Mouse (Mus musculus): ENCODE measurements at regions not wholly inside any gene's neighbourhood (a gene's known extent, or its start where the extent isn't known, plus 50 kb on each side); places are given as distances from the start of the nearest gene placed in this dataset.

DNA sequence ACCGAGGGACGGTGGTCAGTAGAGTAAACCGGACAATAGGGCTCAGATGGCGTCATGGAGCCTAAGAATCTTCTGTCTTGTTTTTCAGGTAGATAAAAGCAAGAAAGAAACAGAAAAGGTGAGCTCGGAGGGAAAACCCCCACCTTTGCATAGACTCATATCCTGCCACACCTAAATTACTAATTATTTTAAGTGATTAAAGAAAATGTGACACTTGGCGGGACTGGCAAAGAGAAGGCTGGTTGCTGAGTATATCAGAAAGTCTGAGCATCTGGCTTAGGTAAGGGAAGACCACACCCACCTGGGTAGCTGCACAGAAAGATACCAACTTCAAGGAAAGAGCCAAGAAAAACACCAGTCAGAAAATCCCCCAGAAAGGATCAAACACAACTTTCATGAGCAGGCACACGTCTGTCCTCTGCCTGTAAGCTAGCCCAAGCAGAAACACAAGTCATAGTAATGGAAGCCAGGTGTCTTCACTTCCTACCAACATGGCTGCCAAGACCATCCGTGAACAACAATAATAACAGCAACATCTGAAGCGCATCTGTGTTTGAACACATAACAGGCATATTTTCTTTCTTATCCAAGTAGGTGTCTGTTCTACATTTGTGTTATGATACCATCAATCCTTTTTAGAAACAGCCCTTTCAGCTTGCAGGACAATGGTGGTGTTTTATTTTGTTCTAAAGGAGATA is 198.3 kb upstream of the Jarid2 start:
- DNase-seq (no peak), ATAC-seq (no peak)
- Histone ChIP-seq H3K9me3 (ENCODE audit: low read length) (no peaks in the 10 kb centered on the region), H3K4me3 (ENCODE audit: low read depth, low read length) (no peak overlapping the region), H3K4me1 (ENCODE audit: insufficient read depth) (no peaks in the 10 kb centered on the region), H3K36me3 (replicated peaks; ENCODE audit: insufficient read depth, low read length) (no peaks in the 10 kb centered on the region), H3K27me3 (ENCODE audit: insufficient read depth, low read length) (no peaks in the 10 kb centered on the region), H3K9ac (replicated peaks) (no peak overlapping the region), H3K27ac (ENCODE audit: low read depth) (no peak overlapping the region), H3K4me2 (ENCODE audit: low read depth, low read length) (no peak overlapping the region)
- no peak for TF ChIP-seq EP300 (IDR thresholded peaks at IDR 0.05; ENCODE audit: low read depth)
- no peak for TF ChIP-seq CTCF (IDR thresholded peaks at IDR 0.05; ENCODE audit: low read depth)
- 83% methylated on average over 9 of the region's 9 CpGs for WGBS (ENCODE audit: insufficient replicate concordance)

DNA sequence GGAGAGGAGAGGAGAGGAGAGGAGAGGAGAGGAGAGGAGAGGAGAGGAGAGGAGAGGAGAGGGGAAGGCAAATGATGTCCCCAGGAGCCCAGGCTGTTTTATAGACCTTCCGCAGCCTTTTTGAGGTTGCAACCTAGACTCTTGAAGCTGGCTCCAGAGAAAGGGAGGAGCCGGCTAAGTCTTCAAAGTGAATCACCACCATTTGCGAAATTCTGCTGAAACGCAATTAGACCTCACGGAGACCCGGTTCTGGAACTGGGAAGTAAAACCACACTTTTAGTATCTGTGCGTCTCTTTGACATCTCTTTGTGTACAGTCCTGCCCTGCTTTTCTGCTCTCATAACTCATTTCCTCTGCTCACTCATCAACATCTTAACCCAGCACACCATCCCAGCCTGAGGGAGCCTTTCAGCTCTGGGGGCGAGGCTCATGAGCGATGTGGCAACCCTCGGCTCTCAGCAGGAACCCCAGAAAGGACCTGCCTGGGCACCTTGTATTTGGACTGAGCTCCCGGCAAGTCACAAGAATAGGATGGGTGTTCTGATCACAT is 196.6 kb upstream of the Jarid2 start:
- 59% methylated on average over 11 of the region's 11 CpGs for WGBS (ENCODE audit: insufficient replicate concordance)
- Histone ChIP-seq H3K4me3 (ENCODE audit: low read depth, low read length) (no peak overlapping the region), H3K4me2 (ENCODE audit: low read depth, low read length) (peak overlapping the region; percentile 4; the same call in 1 of the 2 replicates), H3K27ac (ENCODE audit: low read depth) (no peak overlapping the region), H3K36me3 (replicated peaks; ENCODE audit: insufficient read depth, low read length) (no peaks in the 10 kb centered on the region), H3K27me3 (ENCODE audit: insufficient read depth, low read length) (no peaks in the 10 kb centered on the region), H3K9ac (replicated peaks) (no peak overlapping the region), H3K4me1 (ENCODE audit: insufficient read depth) (no peaks in the 10 kb centered on the region), H3K9me3 (ENCODE audit: low read length) (no peaks in the 10 kb centered on the region)
- no peak for TF ChIP-seq EP300 (IDR thresholded peaks at IDR 0.05; ENCODE audit: low read depth)
- no peak for TF ChIP-seq CTCF (IDR thresholded peaks at IDR 0.05; ENCODE audit: low read depth)
- no peak for ATAC-seq
- DNase-seq, result peak; percentile 20

- Histone ChIP-seq H3K36me3 (replicated peaks; ENCODE audit: insufficient read depth, low read length) (no peaks in the 10 kb centered on the region), H3K4me3 (ENCODE audit: low read depth, low read length) (no peak overlapping the region), H3K9me3 (ENCODE audit: low read length) (no peaks in the 10 kb centered on the region), H3K27me3 (ENCODE audit: insufficient read depth, low read length) (no peaks in the 10 kb centered on the region), H3K4me1 (ENCODE audit: insufficient read depth) (no peaks in the 10 kb centered on the region), H3K4me2 (ENCODE audit: low read depth, low read length) (no peak overlapping the region), H3K27ac (ENCODE audit: low read depth) (no peak overlapping the region), H3K9ac (replicated peaks) (no peak overlapping the region)
- DNase-seq, result no peak
- TF ChIP-seq EP300 (IDR thresholded peaks at IDR 0.05; ENCODE audit: low read depth), result no peak
- no peak for TF ChIP-seq CTCF (IDR thresholded peaks at IDR 0.05; ENCODE audit: low read depth)
- ATAC-seq, result no peak
- WGBS (ENCODE audit: insufficient replicate concordance), result 78% methylated on average over 6 of the region's 6 CpGs
Observed at GRCm38 (mm10) chr13:44534575-44535080, 194.6 kb upstream of the Jarid2 start.

GRCm38 (mm10) chr13:44535441-44535840 is 193.8 kb upstream of the Jarid2 start:
- Histone ChIP-seq H3K4me3 (ENCODE audit: low read depth, low read length) (no peak overlapping the region), H3K36me3 (replicated peaks; ENCODE audit: insufficient read depth, low read length) (no peaks in the 10 kb centered on the region), H3K9me3 (ENCODE audit: low read length) (no peaks in the 10 kb centered on the region), H3K27me3 (ENCODE audit: insufficient read depth, low read length) (no peaks in the 10 kb centered on the region), H3K4me1 (ENCODE audit: insufficient read depth) (no peaks in the 10 kb centered on the region), H3K27ac (ENCODE audit: low read depth) (no peak overlapping the region), H3K9ac (replicated peaks) (no peak overlapping the region), H3K4me2 (ENCODE audit: low read depth, low read length) (no peak overlapping the region; the same call in 1 of the 2 replicates)
- TF ChIP-seq CTCF (IDR thresholded peaks at IDR 0.05; ENCODE audit: low read depth), result no peak
- ATAC-seq (no peak), DNase-seq (peak; percentile 49)
- 46% methylated on average over 18 of the region's 18 CpGs for WGBS (ENCODE audit: insufficient replicate concordance)

- no peak for TF ChIP-seq EP300 (IDR thresholded peaks at IDR 0.05; ENCODE audit: low read depth)
- TF ChIP-seq CTCF (IDR thresholded peaks at IDR 0.05; ENCODE audit: low read depth), result no peak
- no peak for ATAC-seq
- H3K27me3 ChIP-seq (ENCODE audit: insufficient read depth, low read length), result no peaks in the 10 kb centered on the region
- H3K27ac ChIP-seq (ENCODE audit: low read depth), result no peak overlapping the region
- no peak overlapping the region for H3K4me3 ChIP-seq (ENCODE audit: low read depth, low read length)
- DNase-seq, result no peak
- no peak overlapping the region for H3K9ac ChIP-seq (replicated peaks)
- H3K9me3 ChIP-seq (ENCODE audit: low read length), result no peaks in the 10 kb centered on the region
- no peak overlapping the region for H3K4me2 ChIP-seq (ENCODE audit: low read depth, low read length)
- no peaks in the 10 kb centered on the region for H3K36me3 ChIP-seq (replicated peaks; ENCODE audit: insufficient read depth, low read length)
- H3K4me1 ChIP-seq (ENCODE audit: insufficient read depth), result no peaks in the 10 kb centered on the region
- WGBS (ENCODE audit: insufficient replicate concordance), result 73% methylated on average over 7 of the region's 7 CpGs
Observed at GRCm38 (mm10) chr13:44538238-44538637, 191.0 kb upstream of the Jarid2 start.

- TF ChIP-seq CTCF (IDR thresholded peaks at IDR 0.05; ENCODE audit: low read depth) (no peak), EP300 (IDR thresholded peaks at IDR 0.05; ENCODE audit: low read depth) (no peak)
- Histone ChIP-seq H3K4me1 (ENCODE audit: insufficient read depth) (0 out of 2 replicates have a peak, but pooled peaks cover 4% of the 10 kb centered on the region), H3K36me3 (replicated peaks; ENCODE audit: insufficient read depth, low read length) (no peaks in the 10 kb centered on the region), H3K27ac (ENCODE audit: low read depth) (no peak overlapping the region), H3K27me3 (ENCODE audit: insufficient read depth, low read length) (no peaks in the 10 kb centered on the region), H3K4me3 (ENCODE audit: low read depth, low read length) (no peak overlapping the region), H3K9me3 (ENCODE audit: low read length) (no peaks in the 10 kb centered on the region), H3K9ac (replicated peaks) (no peak overlapping the region), H3K4me2 (ENCODE audit: low read depth, low read length) (no peak overlapping the region)
- DNase-seq, result no peak
- 61% methylated on average over 4 of the region's 4 CpGs for WGBS (ENCODE audit: insufficient replicate concordance)
- no peak for ATAC-seq
Observed at GRCm38 (mm10) chr13:44540401-44540800, 188.9 kb upstream of the Jarid2 start.
